Mouse (Mus musculus) brain, embryonic 14.5 days (tissue): ENCODE measurements around the gene Pygo2.
A peak's percentile ranks its signal among the peaks of the same experiment; 100 is the strongest.

Experiments used
- CTCF ChIP-seq: fragments of 200-500 bp; IDR thresholded peaks from 2 replicates; pipeline ENCODE4 v1.5.1; 2012; ENCODE audit warnings: inconsistent platforms, mild to moderate bottlenecking, moderate library complexity, borderline replicate concordance; ENCODE audit not compliant: insufficient read depth, insufficient read length; ENCODE audit errors: extremely low read depth
- POLR2A ChIP-seq: fragments of 200-500 bp; IDR thresholded peaks from 2 replicates; pipeline ENCODE4 v1.6.1; 2012; ENCODE audit warnings: mild to moderate bottlenecking, inconsistent platforms, borderline replicate concordance; ENCODE audit not compliant: poor library complexity, insufficient read depth, insufficient read length, severe bottlenecking; ENCODE audit errors: extremely low read depth

DNA sequence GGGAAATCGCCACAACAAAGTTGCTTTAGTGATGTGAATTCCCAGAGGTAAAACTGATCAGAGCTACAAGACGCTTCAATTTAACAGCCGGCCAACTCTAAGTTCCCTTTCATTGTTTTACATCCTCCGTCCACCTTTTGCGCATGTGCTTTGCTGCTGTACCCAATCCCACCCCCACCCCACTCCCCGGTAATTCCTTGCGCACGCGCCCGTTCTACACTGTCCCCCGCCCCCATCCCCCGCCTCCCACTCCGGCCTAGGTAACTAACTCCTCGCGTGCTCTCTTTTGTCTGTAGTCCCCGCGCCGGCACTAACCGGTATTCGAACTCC lies 12.2 kb upstream of the Pygo2 start:
- 0 out of 2 replicates have a peak, but pooled peaks have one; percentile 26 for TF ChIP-seq POLR2A
- TF ChIP-seq CTCF = no peak
